Mouse (Mus musculus): ENCODE measurements around the gene Rexo5.

DNA sequence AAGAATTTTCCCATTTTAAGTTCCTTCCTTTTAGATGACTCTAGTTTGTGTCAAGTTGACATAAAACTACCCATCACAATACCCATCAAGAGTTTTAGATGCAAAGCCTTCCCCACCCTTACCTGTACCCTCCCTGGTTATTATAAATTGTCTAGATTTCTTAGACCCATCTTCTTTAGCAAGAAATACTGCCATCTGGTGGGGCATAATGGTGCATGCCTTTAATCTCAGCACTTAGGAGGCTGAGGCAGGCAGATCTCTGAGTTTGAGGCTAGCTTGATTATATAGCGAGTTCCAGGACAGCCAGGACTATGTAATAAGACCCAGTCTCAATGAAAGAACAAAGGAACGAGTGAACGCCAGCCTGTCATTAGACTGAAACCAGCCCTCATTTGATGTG, 6.7 kb downstream of the Rexo5 start:
- TF ChIP-seq CTCF (IDR thresholded peaks at IDR 0.05) = peak; percentile 42
- no peak for TF ChIP-seq EP300 (IDR thresholded peaks at IDR 0.05)

All from lung, postnatal 0 days (tissue).